Mouse (Mus musculus) stomach, postnatal 0 days (tissue): ENCODE results near the gene Mef2c.

ENCODE experiments used
- CTCF ChIP-seq: IDR thresholded peaks from 2 replicates; pipeline ENCODE4 v1.5.1; 2016; ENCODE audit warnings: antibody characterized with exemption, low read depth, mild to moderate bottlenecking, moderate library complexity
- EP300 ChIP-seq: optimal IDR thresholded peaks from 2 replicates; pipeline ENCODE3; 2016; ENCODE audit warnings: antibody characterized with exemption

GRCm38 (mm10) chr13:83615875-83616274, 112.0 kb downstream of the Mef2c start:
- TF ChIP-seq EP300 (no peak), CTCF (no peak)
